Mouse (Mus musculus): Measurements from ENCODE around the gene Ctsg.
A peak's percentile ranks its signal among the peaks of the same experiment; 100 is the strongest.
"Not testable (repeated sequence)": the region's sequence is repeated elsewhere in the genome, so short reads cannot be mapped to it uniquely, and the experiment has no call there.

Gene Ctsg

DNA sequence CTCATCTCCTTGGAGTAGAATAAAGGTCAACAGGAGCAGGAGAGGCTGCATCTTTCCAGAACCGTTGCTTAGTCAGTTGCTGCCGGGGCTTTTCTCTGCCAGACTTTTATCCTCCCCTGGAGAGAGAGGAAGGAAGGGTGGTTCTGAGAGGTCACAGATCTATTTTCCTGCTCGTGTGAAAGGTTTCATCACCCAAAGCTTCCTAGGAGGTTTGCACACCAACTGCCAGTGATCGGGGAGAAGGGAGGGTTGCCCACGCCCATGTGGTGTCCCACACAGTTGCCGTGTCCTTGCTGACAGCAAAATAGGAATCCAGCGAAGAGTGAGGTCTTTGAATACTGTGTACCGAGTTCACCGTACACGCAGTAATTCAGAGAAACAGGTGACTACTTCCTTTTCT lies at the start of gene Ctsg:
Gene Ctsg, minus strand, starts transcription at position 189 of the 400 bp plus-strand sequence.
- Histone ChIP-seq H3K9me3 (ENCODE audit: low read length) (no peaks in the 10 kb centered on the region), H3K4me1 (replicated peaks; ENCODE audit: low read depth, low read length) (peaks cover 10% of the 10 kb centered on the region; the same call in 1 of the 2 replicates)

GRCm38 (mm10) chr14:56133675-56134074 lies 31.3 kb upstream of the Ctsg start:
- not testable (repeated sequence) for H3K9me3 ChIP-seq (ENCODE audit: low read length); H3K4me3 ChIP-seq (replicated peaks; ENCODE audit: low read length); H3K36me3 ChIP-seq (ENCODE audit: insufficient read depth, low read length); H3K4me1 ChIP-seq (replicated peaks; ENCODE audit: low read depth, low read length); H3K27me3 ChIP-seq (ENCODE audit: insufficient read depth, low read length)

More for the DNA sequence above, at the start of gene Ctsg:
- 0 out of 2 replicates have a peak, but pooled peaks cover 3% of the 10 kb centered on the region for H3K27me3 ChIP-seq (ENCODE audit: insufficient read depth, low read length)
- H3K36me3 ChIP-seq (ENCODE audit: insufficient read depth, low read length), result no peaks in the 10 kb centered on the region
- TF ChIP-seq POU5F1 (IDR thresholded peaks at IDR 0.05; ENCODE audit: borderline replicate concordance, low read length), result no peak
- no peak for TF ChIP-seq CTCF (conservative IDR thresholded peaks at IDR 0.05; ENCODE audit: low read length)
- TF ChIP-seq NANOG (IDR thresholded peaks at IDR 0.05; ENCODE audit: borderline replicate concordance, low read length), result no peak
- no peak within 1 kb of the TSS for H3K4me3 ChIP-seq (replicated peaks; ENCODE audit: low read length)

- not testable (repeated sequence) for H3K36me3 ChIP-seq (ENCODE audit: insufficient read depth, low read length); H3K4me1 ChIP-seq (replicated peaks; ENCODE audit: low read depth, low read length); H3K9me3 ChIP-seq (ENCODE audit: low read length); H3K27me3 ChIP-seq (ENCODE audit: insufficient read depth, low read length); H3K4me3 ChIP-seq (replicated peaks; ENCODE audit: low read length)
Observed at GRCm38 (mm10) chr14:56132508-56132907, 30.1 kb upstream of the Ctsg start, which contains the start of gene Gzmd. Gene Gzmd, minus strand, starts transcription at chr14:56132608.

GRCm38 (mm10) chr14:56128341-56128740 lies 26.0 kb upstream of the Ctsg start:
- H3K9me3 ChIP-seq (ENCODE audit: low read length), result no peaks in the 10 kb centered on the region

DNA sequence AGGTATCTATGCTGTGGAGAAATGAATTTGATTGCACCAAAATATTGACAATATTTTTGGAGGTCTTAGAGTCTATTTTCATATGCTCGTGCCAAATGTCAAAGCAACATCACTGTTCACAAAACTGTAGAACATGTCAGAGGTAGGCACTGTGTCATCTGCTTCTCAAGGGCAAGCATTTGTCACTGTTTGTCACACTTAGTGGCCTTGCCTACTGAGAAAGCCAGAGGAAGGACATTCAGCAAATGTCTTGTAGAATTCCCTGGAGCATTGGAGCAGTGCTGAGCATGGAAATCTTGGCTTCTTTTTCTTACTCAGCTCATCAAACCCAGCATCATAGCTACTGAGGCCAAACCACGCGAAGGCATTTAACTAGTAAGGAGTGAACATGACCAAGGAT lies 21.1 kb upstream of the Ctsg start:
- Histone ChIP-seq H3K36me3 (ENCODE audit: insufficient read depth, low read length) (no peaks in the 10 kb centered on the region), H3K4me1 (replicated peaks; ENCODE audit: low read depth, low read length) (no peaks in the 10 kb centered on the region), H3K4me3 (replicated peaks; ENCODE audit: low read length) (no peak overlapping the region), H3K27me3 (ENCODE audit: insufficient read depth, low read length) (peaks cover 4% of the 10 kb centered on the region; the same call in 1 of the 2 replicates), H3K9me3 (ENCODE audit: low read length) (no peaks in the 10 kb centered on the region)
- TF ChIP-seq CTCF (conservative IDR thresholded peaks at IDR 0.05; ENCODE audit: low read length) (no peak), NANOG (IDR thresholded peaks at IDR 0.05; ENCODE audit: borderline replicate concordance, low read length) (no peak)

More at GRCm38 (mm10) chr14:56128341-56128740, 26.0 kb upstream of the Ctsg start:
- Histone ChIP-seq H3K4me3 (replicated peaks; ENCODE audit: low read length) (no peak overlapping the region), H3K4me1 (replicated peaks; ENCODE audit: low read depth, low read length) (no peaks in the 10 kb centered on the region), H3K36me3 (ENCODE audit: insufficient read depth, low read length) (no peaks in the 10 kb centered on the region), H3K27me3 (ENCODE audit: insufficient read depth, low read length) (no peaks in the 10 kb centered on the region)
- TF ChIP-seq NANOG (IDR thresholded peaks at IDR 0.05; ENCODE audit: borderline replicate concordance, low read length), result no peak
- peak; percentile 70 for TF ChIP-seq CTCF (conservative IDR thresholded peaks at IDR 0.05; ENCODE audit: low read length)

- Histone ChIP-seq H3K4me1 (replicated peaks; ENCODE audit: low read depth, low read length) (no peaks in the 10 kb centered on the region), H3K36me3 (ENCODE audit: insufficient read depth, low read length) (no peaks in the 10 kb centered on the region), H3K27me3 (ENCODE audit: insufficient read depth, low read length) (peaks cover 14% of the 10 kb centered on the region), H3K9me3 (ENCODE audit: low read length) (no peaks in the 10 kb centered on the region), H3K4me3 (replicated peaks; ENCODE audit: low read length) (no peak within 1 kb of the TSS)
- TF ChIP-seq CTCF (conservative IDR thresholded peaks at IDR 0.05; ENCODE audit: low read length) (no peak), POU5F1 (IDR thresholded peaks at IDR 0.05; ENCODE audit: borderline replicate concordance, low read length) (no peak), NANOG (IDR thresholded peaks at IDR 0.05; ENCODE audit: borderline replicate concordance, low read length) (no peak)
Observed at GRCm38 (mm10) chr14:56120525-56120924, 18.2 kb upstream of the Ctsg start, which contains the start of gene Gzme. Gene Gzme, minus strand, starts transcription at chr14:56120625.

DNA sequence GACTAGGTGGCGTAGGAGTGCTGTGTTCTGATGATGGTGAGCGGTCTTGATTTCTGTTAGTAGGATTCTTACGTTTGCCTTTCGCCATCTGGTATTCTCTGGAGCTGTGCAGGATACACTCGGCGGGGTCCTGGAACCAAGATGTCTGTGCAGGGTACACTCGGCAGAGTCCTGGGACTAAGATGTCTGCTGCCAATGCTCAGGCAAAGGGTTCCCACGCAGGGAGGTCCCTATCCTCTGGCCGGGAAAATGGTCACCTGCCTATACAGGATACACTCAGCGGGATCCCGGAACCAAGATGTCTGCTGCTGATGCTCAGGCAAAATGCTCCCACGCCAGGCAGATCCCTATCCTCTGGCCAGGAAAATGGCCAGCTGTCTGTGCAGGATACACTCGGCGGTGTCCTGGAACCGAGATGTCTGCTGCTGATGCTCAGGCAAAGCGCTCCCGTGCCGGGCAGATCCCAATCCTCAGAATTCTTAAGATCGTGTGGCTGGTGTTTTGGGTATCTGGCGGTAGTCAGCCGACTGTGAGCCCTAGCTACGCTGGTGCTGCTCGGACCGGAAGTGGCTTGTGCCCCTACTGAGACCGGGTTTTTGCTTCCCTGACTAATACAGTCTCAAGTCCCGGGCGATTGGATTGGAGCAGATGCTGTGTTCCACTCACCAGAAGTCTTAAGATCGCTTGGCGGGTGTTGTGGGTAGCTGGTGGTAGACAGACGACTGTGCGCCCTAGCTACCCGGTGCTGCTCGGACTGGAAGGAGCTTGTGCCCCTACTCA lies 13.3 kb upstream of the Ctsg start:
- not testable (repeated sequence) for H3K36me3 ChIP-seq (ENCODE audit: insufficient read depth, low read length); H3K4me1 ChIP-seq (replicated peaks; ENCODE audit: low read depth, low read length); H3K9me3 ChIP-seq (ENCODE audit: low read length)
- peaks cover 14% of the 10 kb centered on the region for H3K27me3 ChIP-seq (ENCODE audit: insufficient read depth, low read length)
- H3K4me3 ChIP-seq (replicated peaks; ENCODE audit: low read length), result peak overlapping the region; percentile 74

DNA sequence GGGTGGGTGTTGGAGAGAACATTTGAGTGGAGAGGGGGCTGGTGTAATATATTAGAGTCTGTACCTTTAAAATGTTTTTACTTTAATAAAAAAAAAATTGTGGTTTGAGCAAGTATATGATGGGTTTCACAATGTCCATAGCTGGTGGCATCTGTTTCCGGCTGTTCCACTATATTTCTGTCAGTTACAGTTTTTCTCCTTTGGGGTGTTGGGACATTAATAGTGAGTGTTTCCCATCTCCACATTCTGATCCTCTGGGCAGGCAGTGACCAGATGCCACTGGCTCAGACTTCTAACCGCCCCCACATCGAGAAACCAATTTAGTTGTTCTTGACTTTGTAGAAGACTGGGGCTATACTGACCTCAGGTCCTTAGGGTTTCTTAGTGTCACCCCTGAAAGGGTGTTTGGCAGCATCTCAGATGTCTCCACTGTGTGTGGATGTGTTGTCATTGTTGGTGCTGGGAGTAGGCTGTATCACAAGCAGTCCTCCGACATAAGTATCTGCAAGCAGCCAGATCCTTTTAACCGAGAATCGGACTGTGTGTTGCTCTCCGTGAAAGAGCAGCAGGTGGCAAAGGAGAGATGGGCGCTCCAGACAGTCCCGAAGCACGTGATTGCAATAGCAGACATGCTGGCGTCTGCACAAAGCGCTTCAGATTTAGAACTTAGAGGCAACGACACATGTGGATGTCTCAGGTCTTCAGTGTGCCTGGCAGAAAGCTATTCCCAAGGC lies 3.2 kb upstream of the Ctsg start:
- TF ChIP-seq NANOG (IDR thresholded peaks at IDR 0.05; ENCODE audit: borderline replicate concordance, low read length) (no peak), POU5F1 (IDR thresholded peaks at IDR 0.05; ENCODE audit: borderline replicate concordance, low read length) (no peak), CTCF (conservative IDR thresholded peaks at IDR 0.05; ENCODE audit: low read length) (no peak)
- Histone ChIP-seq H3K36me3 (ENCODE audit: insufficient read depth, low read length) (no peaks in the 10 kb centered on the region), H3K4me3 (replicated peaks; ENCODE audit: low read length) (no peak overlapping the region), H3K4me1 (replicated peaks; ENCODE audit: low read depth, low read length) (peaks cover 6% of the 10 kb centered on the region; the same call in 1 of the 2 replicates), H3K27me3 (ENCODE audit: insufficient read depth, low read length) (0 out of 2 replicates have a peak, but pooled peaks cover 3% of the 10 kb centered on the region), H3K9me3 (ENCODE audit: low read length) (no peaks in the 10 kb centered on the region)

DNA sequence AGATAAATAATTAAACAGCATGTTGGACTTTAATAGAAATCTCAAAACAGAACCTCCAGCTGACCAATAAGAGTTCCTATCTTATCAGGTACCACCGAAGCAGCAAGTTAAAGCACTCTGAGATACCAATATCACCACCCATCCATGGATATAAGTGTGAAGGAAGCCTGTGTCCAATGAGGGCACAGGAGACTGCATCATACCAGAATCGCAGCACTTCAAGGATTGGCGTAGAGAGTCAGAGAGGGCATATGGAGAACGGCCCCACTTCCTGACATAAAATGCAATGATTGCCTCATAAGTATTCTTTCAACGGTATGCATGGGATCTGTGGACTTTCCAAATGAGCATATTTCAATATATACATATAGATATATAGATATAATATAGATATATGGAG lies 2.6 kb upstream of the Ctsg start:
- no peak overlapping the region for H3K4me3 ChIP-seq (replicated peaks; ENCODE audit: low read length)
- no peaks in the 10 kb centered on the region for H3K36me3 ChIP-seq (ENCODE audit: insufficient read depth, low read length)
- no peak for TF ChIP-seq NANOG (IDR thresholded peaks at IDR 0.05; ENCODE audit: borderline replicate concordance, low read length)
- no peak for TF ChIP-seq CTCF (conservative IDR thresholded peaks at IDR 0.05; ENCODE audit: low read length)
- TF ChIP-seq POU5F1 (IDR thresholded peaks at IDR 0.05; ENCODE audit: borderline replicate concordance, low read length), result no peak
- 0 out of 2 replicates have a peak, but pooled peaks cover 3% of the 10 kb centered on the region for H3K27me3 ChIP-seq (ENCODE audit: insufficient read depth, low read length)
- H3K4me1 ChIP-seq (replicated peaks; ENCODE audit: low read depth, low read length), result peaks cover 10% of the 10 kb centered on the region; the same call in 1 of the 2 replicates
- H3K9me3 ChIP-seq (ENCODE audit: low read length), result no peaks in the 10 kb centered on the region

All from E14TG2a.4 (cell line).